Mouse (Mus musculus): ENCODE data around the gene Gjc3. TPM values are rescaled to one million over a fixed set of nuclear protein-coding genes. Genes with fewer than 3 reads are reported as not detected.

Gene Gjc3
- total RNA-seq, 2 experiments from 2014 or later: 8.1 to 10.3 TPM

DNA sequence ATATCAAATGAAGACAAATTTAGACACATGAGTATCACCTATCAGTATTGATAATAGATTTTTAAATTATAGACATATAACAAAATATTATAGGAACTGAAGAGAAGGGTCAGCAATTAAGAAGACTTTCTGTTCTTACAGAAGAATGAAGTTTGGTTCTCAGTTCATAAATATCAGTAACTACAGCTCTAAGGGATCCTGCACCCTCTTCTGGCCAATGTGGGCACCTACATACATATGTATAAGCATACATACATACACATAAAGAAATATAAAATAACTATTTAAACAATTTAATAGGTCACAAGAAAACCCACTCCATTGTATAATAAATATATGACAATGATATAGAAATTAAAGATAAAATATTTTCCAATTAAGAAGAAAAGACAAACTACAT, 48.4 kb downstream of the Gjc3 start:
- DNase-seq (ENCODE audit: low spot score in 2 of 2): no peak

DNA sequence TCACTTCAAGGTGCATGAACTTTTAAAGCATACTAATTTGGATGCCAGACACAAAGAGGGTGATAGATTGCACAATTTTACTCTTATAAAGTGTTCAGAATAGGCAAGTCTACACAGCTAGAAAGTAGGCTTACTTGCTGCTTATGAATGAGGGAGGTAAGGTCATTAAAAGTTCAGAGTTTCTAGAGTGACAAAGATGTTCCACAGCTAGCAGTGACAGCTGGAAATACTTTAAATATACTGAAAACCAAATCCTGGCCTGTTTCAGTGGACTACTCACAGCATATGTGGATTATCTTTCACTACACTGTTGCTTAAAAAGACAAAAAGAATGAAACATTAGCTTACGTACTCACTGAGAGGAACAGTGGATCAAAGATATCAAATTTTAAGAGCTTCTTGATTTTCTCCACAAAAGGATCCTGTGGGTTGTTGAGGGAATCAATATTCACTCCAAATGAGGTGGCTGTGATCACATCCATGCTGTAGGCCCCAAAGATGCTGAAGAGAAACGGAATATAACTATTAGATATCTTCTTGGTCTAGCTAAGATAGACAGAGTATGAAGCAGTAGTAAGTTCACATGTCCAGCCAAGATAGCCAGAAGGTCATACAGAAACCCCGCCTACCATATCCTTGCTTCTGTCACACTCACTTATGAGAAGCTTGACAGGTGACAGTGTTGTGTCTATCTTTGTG, 53.2 kb downstream of the Gjc3 start:
- no peak for DNase-seq (ENCODE audit: low spot score in 2 of 2)

Other genes starting within 250 kb of the Gjc3 start
- 1 to 10 TPM in 1 of 2 experiments, under 1 TPM in 1; 0.73 to 1.2 TPM for gene Nyap1, start 221.5 kb downstream of the Gjc3 start, total RNA-seq (2021)
- gene Tsc22d4, start 217.4 kb downstream of the Gjc3 start, total RNA-seq (2021): 100 to 1,000 TPM; 162 to 187 TPM
- 10 to 100 TPM; 14.5 to 15.8 TPM for gene Ppp1r35, start 184.2 kb downstream of the Gjc3 start, total RNA-seq (2021)
- gene Mepce, start 175.4 kb downstream of the Gjc3 start, total RNA-seq (2021): 10 to 100 TPM; 25.0 to 34.2 TPM
- 1 to 10 TPM; 4.3 to 5.6 TPM for gene Zcwpw1, start 175.3 kb downstream of the Gjc3 start, total RNA-seq (2021)
- 1 to 10 TPM; 1.7 to 2.4 TPM for gene Pilra, start 126.8 kb downstream of the Gjc3 start, total RNA-seq (2021)
- under 1 TPM; 0.59 to 0.98 TPM for gene Pilrb1, start 105.0 kb downstream of the Gjc3 start, total RNA-seq (2021)
- 1 to 10 TPM in 1 of 2 experiments, under 1 TPM in 1; 0.69 to 1.1 TPM for gene Pilrb2, start 91.3 kb downstream of the Gjc3 start, total RNA-seq (2021)
- under 1 TPM in 1 of 2 experiments, not detected in 1; 0.10 TPM for gene Cyp3a13, start 41.5 kb downstream of the Gjc3 start, total RNA-seq (2021)
- 1 to 10 TPM in 1 of 2 experiments, under 1 TPM in 1; 0.37 to 1.2 TPM for gene Azgp1, start 18.4 kb upstream of the Gjc3 start, total RNA-seq (2021)
- gene Smok3a, start 58.2 kb upstream of the Gjc3 start, total RNA-seq (2021): not detected
- gene Smok3b, start 58.3 kb upstream of the Gjc3 start, total RNA-seq (2021): not detected
- not detected for gene Smok3c, start 90.1 kb upstream of the Gjc3 start, total RNA-seq (2021)
- 10 to 100 TPM; 18.7 to 19.4 TPM for gene Zkscan1, start 122.0 kb upstream of the Gjc3 start, total RNA-seq (2021)
- gene Zscan21, start 153.8 kb upstream of the Gjc3 start, total RNA-seq (2021): 10 to 100 TPM; 19.6 to 23.0 TPM
- gene Zfp113, start 192.6 kb upstream of the Gjc3 start, total RNA-seq (2021): 10 to 100 TPM in 1 of 2 experiments, 1 to 10 TPM in 1; 9.9 to 10.3 TPM
- gene Cops6, start 198.0 kb upstream of the Gjc3 start, total RNA-seq (2021): 100 to 1,000 TPM; 141 to 142 TPM
- 10 to 100 TPM; 22.1 to 24.1 TPM for gene Ap4m1, start 208.9 kb upstream of the Gjc3 start, total RNA-seq (2021)
- 10 to 100 TPM; 48.6 to 51.9 TPM for gene Mcm7, start 209.3 kb upstream of the Gjc3 start, total RNA-seq (2021)
- 10 to 100 TPM; 31.0 to 33.6 TPM for gene Taf6, start 224.4 kb upstream of the Gjc3 start, total RNA-seq (2021)
- 10 to 100 TPM; 18.9 to 19.9 TPM for gene Cnpy4, start 224.4 kb upstream of the Gjc3 start, total RNA-seq (2021)
- gene Mblac1, start 231.2 kb upstream of the Gjc3 start, total RNA-seq (2021): 1 to 10 TPM; 5.6 to 5.7 TPM